Mouse (Mus musculus) testis, adult 2 months (tissue): ENCODE data around the gene Ccdc12. TPM values are rescaled to one million over a fixed set of nuclear protein-coding genes. Genes with fewer than 3 reads are reported as not detected.

Experiments
- H3K27ac ChIP-seq: fragments of 200-500 bp; 2 replicates; pipeline ENCODE4 v1.5.1; 2012; ENCODE audit warnings: low read depth, low read length; ENCODE audit not compliant: control insufficient read depth, insufficient read depth
- H3K27me3 ChIP-seq: fragments of 200-500 bp; 2 replicates; pipeline ENCODE4 v1.6.1; 2012; ENCODE audit warnings: mild to moderate bottlenecking, low read length, moderate library complexity; ENCODE audit not compliant: control insufficient read depth, insufficient read depth
- H3K36me3 ChIP-seq: fragments of 200-500 bp; 2 replicates; pipeline ENCODE4 v1.6.1; 2012; ENCODE audit warnings: mild to moderate bottlenecking, low read length; ENCODE audit not compliant: control insufficient read depth, insufficient read depth
- H3K4me1 ChIP-seq: fragments of 200-500 bp; 2 replicates; pipeline ENCODE4 v1.6.1; 2012; ENCODE audit warnings: low read length; ENCODE audit not compliant: control insufficient read depth, insufficient read depth
- H3K4me3 ChIP-seq: fragments of 200-500 bp; 2 replicates; pipeline ENCODE4 v1.5.1; 2012; ENCODE audit warnings: low read depth, mild to moderate bottlenecking, low read length, moderate library complexity, mixed read lengths; ENCODE audit not compliant: control insufficient read depth
- CTCF ChIP-seq: fragments of 200-500 bp; IDR thresholded peaks from 2 replicates; pipeline ENCODE4 v1.5.1; 2012; ENCODE audit warnings: low read depth, mild to moderate bottlenecking, inconsistent platforms, low read length, moderate library complexity; ENCODE audit not compliant: control insufficient read depth, insufficient read depth, insufficient replicate concordance
- POLR2A ChIP-seq: fragments of 200-500 bp; IDR thresholded peaks from 2 replicates; pipeline ENCODE4 v1.6.1; 2012; ENCODE audit warnings: low read depth, mild to moderate bottlenecking, inconsistent platforms, low read length, moderate library complexity; ENCODE audit not compliant: control insufficient read depth
- polyA plus RNA-seq: library from polyadenylated mRNA; depleted of rRNA; stranded (reverse); fragments of >200 nt; gene quantifications from 2 replicates; pipeline ENCODE4 v1.2.3, GENCODE M21; 2012

The Ccdc12 gene
- polyA plus RNA-seq, 1 experiment, result 78.9 TPM

DNA sequence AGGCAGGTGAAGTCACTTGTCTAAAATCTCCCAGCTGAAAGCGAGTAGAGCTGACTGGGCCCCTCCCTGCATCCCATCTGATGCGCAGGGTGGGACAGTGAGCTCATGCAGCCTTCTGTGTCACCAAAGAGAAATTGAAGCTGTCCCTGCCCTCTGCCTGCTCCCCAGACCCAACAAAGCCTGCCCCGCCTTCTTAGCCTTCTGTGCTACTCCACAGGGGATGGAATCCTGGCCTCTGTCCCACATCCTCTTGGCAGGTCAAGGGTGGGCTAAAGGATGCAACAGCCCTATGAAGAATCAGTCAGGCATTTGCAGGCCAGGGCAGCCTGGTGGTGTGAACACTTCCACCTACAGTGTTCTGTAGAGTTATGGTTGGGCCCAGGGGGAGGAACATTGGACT is 41.2 kb downstream of the Ccdc12 start:
- Histone ChIP-seq H3K4me1 (no peaks in the 10 kb centered on the region), H3K36me3 (no peaks in the 10 kb centered on the region), H3K27ac (no peak overlapping the region), H3K4me3 (no peak overlapping the region), H3K27me3 (no peaks in the 10 kb centered on the region)
- TF ChIP-seq CTCF (no peak), POLR2A (no peak)

DNA sequence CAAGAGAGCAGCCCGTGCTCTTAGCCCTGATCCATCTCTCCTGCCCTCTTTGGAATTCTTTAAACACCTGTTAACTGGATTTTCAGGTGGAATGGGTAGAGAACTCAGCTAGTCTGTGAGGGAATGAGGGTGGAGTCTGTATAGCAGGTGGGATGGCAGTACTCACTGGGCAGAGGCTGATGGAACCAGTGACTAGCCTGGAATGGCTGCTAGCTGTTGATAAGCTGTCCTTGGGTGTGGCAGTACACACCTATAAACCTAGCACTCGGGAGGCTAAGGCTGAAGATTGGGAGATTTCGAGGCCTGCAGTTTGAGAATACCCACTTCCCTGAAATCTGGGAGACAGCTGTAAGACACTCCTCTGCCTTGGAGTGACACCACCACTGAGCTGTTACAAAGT is 43.3 kb downstream of the Ccdc12 start:
- H3K4me1 ChIP-seq, result no peaks in the 10 kb centered on the region
- H3K27me3 ChIP-seq, result no peaks in the 10 kb centered on the region
- H3K4me3 ChIP-seq, result no peak overlapping the region
- no peak overlapping the region for H3K27ac ChIP-seq
- no peak for TF ChIP-seq POLR2A
- TF ChIP-seq CTCF, result no peak
- H3K36me3 ChIP-seq, result no peaks in the 10 kb centered on the region

DNA sequence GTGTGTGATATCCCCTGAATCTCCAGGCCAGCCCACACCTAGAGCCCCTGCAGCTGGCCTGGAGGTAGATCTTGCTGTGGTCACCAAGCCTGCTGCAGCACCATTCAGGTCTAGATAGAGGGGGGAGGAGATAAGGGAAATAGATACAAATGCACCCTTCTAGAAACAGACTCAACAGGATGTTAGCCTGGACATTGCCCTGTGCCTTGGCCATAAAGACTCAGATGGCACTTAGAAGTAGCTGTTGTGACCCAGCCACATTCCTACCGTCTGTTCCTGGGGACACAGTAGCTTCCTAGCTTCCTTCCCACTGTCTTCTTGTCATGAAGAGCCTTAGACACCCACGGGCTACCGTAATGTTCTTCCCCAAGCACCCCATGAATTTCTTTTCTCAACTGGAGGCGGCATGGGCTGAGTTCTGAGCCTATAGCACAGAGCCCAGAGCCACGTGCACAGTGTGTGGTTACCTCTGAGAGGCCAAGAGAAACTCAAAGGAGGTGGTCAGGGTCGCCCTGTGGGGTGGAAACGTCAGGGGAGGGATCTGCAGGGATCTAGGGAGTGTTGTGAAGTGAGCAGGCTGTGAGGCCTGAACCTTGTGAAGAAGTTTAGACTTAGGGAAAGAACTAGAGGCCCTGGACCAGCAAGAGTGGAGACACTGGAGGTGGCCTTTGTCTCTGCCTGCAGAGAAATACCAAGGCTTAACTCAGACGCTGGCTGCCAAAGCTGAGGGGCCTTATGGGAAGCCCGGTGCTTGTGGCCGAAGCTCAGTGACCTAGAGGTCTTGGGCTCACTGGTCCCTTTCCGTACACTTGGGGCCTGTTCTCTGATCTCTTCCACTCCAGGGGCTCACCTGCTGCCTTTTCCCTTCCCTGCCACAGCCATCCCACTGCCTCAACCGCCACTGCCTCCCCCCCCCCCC is 45.1 kb downstream of the Ccdc12 start:
- Histone ChIP-seq H3K36me3 (no peaks in the 10 kb centered on the region), H3K27me3 (no peaks in the 10 kb centered on the region), H3K4me3 (no peak overlapping the region), H3K4me1 (no peaks in the 10 kb centered on the region), H3K27ac (no peak overlapping the region)
- no peak for TF ChIP-seq POLR2A
- TF ChIP-seq CTCF, result no peak

DNA sequence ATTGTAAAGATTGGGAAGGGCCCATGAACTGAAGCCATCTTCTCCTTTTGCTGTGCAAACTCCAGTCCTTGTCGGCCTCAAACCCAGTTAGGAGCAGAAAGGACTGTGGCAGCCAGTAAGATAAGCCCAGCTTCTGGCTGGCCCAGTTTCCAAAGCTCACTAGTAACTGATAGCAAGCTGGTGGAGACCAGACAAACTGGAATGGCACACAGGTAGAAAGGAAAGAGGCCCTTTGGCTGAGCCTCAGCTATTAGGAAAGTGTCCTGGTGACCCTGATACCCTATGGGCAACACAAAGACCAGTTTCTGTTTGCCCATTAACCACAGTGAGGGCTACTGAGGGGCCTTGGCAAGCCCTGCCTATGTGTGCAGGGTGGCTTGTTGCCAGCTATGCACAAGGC is 46.5 kb downstream of the Ccdc12 start:
- H3K27me3 ChIP-seq, result no peaks in the 10 kb centered on the region
- no peak overlapping the region for H3K4me3 ChIP-seq
- H3K4me1 ChIP-seq, result no peaks in the 10 kb centered on the region
- H3K36me3 ChIP-seq, result no peaks in the 10 kb centered on the region
- H3K27ac ChIP-seq, result no peak overlapping the region
- no peak for TF ChIP-seq CTCF
- TF ChIP-seq POLR2A, result no peak

DNA sequence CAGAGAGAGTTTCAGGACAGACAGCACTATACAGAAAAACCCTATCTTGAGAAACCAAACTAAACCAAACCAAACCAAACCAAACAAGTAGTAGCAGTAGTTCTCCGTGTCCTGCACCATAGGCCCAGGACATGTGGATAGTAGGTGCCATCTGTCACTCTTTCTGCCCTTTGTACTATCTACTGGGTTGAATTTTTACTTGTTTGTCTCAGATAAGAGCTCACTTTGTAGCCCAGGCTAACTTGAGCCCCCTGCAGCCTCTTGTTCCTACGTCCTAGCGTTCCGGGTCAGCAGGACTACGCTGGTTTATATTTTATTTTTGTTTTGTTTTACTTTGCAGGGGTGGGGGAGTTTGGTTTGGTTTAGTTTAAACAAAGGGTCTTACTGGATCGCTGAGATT is 47.6 kb downstream of the Ccdc12 start:
- Histone ChIP-seq H3K4me3 (no peak overlapping the region), H3K4me1 (no peaks in the 10 kb centered on the region), H3K36me3 (no peaks in the 10 kb centered on the region), H3K27me3 (no peaks in the 10 kb centered on the region), H3K27ac (no peak overlapping the region)
- TF ChIP-seq CTCF (no peak), POLR2A (no peak)

DNA sequence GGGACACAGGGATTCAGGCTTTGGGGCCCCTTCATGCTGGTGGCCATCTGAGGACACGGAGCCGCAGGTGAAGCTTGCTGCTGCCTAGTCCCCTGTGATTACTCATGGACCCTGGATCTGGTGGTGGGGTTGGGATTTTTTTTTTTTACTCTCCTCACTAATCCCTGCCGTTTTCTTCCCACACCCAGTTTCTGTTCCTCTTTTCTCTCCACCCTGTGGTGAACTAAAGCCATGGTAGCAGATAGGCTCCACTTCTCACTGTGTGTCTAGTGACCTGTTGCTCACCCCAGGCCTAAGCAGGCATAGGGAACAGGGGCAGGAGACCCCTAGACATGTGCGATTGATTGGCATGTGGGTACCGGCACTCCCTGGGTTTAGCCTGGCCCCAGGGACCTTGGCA is 50.5 kb downstream of the Ccdc12 start:
- TF ChIP-seq CTCF, result no peak
- TF ChIP-seq POLR2A, result no peak
- Histone ChIP-seq H3K27ac (no peak overlapping the region), H3K4me1 (no peaks in the 10 kb centered on the region), H3K36me3 (no peaks in the 10 kb centered on the region), H3K4me3 (no peak overlapping the region), H3K27me3 (no peaks in the 10 kb centered on the region)

DNA sequence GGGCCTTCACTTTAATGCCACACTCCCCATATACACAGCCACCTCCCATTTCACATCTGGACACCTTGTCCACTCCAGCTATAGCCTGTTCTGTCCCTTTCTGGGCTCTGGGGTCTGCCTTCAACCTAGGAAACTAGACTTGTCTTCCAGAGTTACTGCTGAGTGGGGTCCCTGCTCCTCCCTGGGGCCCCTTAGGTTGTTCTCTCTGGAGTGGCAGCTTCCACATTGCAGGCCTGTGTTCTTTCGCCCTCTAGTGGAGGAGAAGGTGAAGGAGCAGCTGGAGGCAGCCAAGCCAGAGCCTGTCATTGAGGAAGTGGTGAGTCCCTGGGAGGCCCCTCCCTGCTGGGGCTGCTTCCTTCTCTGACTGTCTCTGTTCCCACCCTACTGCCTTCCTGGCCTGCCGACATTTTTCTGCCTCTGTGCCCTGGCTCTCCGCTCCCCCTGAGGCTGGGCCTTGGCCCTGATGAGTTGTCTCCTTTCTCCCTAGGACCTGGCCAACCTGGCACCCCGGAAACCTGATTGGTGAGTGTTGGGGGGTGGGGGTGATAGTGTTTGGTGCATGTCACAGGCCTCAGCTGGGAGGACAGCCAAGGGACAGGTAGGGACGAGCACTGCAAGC is 53.4 kb downstream of the Ccdc12 start:
- TF ChIP-seq POLR2A (no peak), CTCF (peak; percentile 44; the same call in 1 of the 2 replicates)
- Histone ChIP-seq H3K4me1 (no peaks in the 10 kb centered on the region), H3K4me3 (no peak overlapping the region), H3K36me3 (no peaks in the 10 kb centered on the region), H3K27me3 (no peaks in the 10 kb centered on the region), H3K27ac (no peak overlapping the region)
